Mouse (Mus musculus) forebrain, embryonic 12.5 days (tissue): ENCODE results near the gene Samd14. TPM values are rescaled to one million over a fixed set of nuclear protein-coding genes. Genes with fewer than 3 reads are reported as not detected.
A peak's percentile ranks its signal among the peaks of the same experiment; 100 is the strongest.
"Not testable (repeated sequence)": the region's sequence is repeated elsewhere in the genome, so short reads cannot be mapped to it uniquely, and the experiment has no call there.

Experiments
- ATAC-seq: fragments of 200-750 bp; cut with Nextera tagmentation; 2 replicates; pipeline ENCODE4 v1.8.0; 2017; ENCODE audit warnings: moderate TSS enrichment; ENCODE audit not compliant: low FRiP score
- H3K27ac ChIP-seq: fragments of 300-500 bp; sonication (generic); 2 replicates; pipeline ENCODE4 v1.5.1; 2016; ENCODE audit warnings: mild to moderate bottlenecking
- H3K27me3 ChIP-seq: fragments of 300-500 bp; sonication (generic); 2 replicates; pipeline ENCODE4 v1.6.1; 2016; ENCODE audit warnings: mild to moderate bottlenecking
- H3K36me3 ChIP-seq: fragments of 300-500 bp; sonication (generic); replicated peaks from 2 replicates; pipeline ENCODE4 v1.6.1; 2016; ENCODE audit warnings: mild to moderate bottlenecking
- H3K4me1 ChIP-seq: fragments of 300-500 bp; sonication (generic); 2 replicates; pipeline ENCODE4 v1.6.1; 2016
- H3K4me2 ChIP-seq: fragments of 300-500 bp; sonication (generic); 2 replicates; pipeline ENCODE4 v1.6.1; 2016; ENCODE audit warnings: mild to moderate bottlenecking, moderate library complexity
- H3K4me3 ChIP-seq: fragments of 300-500 bp; sonication (generic); replicated peaks from 2 replicates; pipeline ENCODE4 v1.5.1; 2016; ENCODE audit warnings: mild to moderate bottlenecking
- H3K9ac ChIP-seq: fragments of 300-500 bp; sonication (generic); 2 replicates; pipeline ENCODE4 v1.6.1; 2016; ENCODE audit warnings: mild to moderate bottlenecking
- H3K9me3 ChIP-seq: fragments of 300-500 bp; sonication (generic); 2 replicates; pipeline ENCODE4 v1.6.1; 2016
- WGBS: fragments of 180-500 bp; shearing (Covaris S2); methylation state at CpG from one replicate; pipeline ENCODE4 v1.1.7; 2016; 5-methylcytosine and 5-hydroxymethylcytosine counted together
- polyA plus RNA-seq: library from polyadenylated mRNA; unstranded; fragments of >200 nt; fragmentation: Nextera tagmentation; extraction: Ambion mirVana; gene quantifications from 2 replicates; pipeline ENCODE4 v1.2.1, GENCODE M21; 2016

Gene Samd14
- 80.5 and 86.7 TPM in 2 replicates for polyA plus RNA-seq

GRCm38 (mm10) chr11:95009629-95010014, at the start of gene Samd14:
Gene Samd14, plus strand, starts transcription at chr11:95009879.
- ATAC-seq, result peak; percentile 77
- Histone ChIP-seq H3K9ac (peak within 1 kb of the TSS; percentile 99), H3K9me3 (no peaks in the 10 kb centered on the region), H3K4me1 (peaks cover 75% of the 10 kb centered on the region), H3K27ac (peak within 1 kb of the TSS; percentile 98), H3K27me3 (no peaks in the 10 kb centered on the region), H3K36me3 (peaks cover 24% of the 10 kb centered on the region), H3K4me3 (peak within 1 kb of the TSS; percentile 82), H3K4me2 (peak within 1 kb of the TSS; percentile 68)
- WGBS, result 2% methylated on average over 32 of the region's 32 CpGs

DNA sequence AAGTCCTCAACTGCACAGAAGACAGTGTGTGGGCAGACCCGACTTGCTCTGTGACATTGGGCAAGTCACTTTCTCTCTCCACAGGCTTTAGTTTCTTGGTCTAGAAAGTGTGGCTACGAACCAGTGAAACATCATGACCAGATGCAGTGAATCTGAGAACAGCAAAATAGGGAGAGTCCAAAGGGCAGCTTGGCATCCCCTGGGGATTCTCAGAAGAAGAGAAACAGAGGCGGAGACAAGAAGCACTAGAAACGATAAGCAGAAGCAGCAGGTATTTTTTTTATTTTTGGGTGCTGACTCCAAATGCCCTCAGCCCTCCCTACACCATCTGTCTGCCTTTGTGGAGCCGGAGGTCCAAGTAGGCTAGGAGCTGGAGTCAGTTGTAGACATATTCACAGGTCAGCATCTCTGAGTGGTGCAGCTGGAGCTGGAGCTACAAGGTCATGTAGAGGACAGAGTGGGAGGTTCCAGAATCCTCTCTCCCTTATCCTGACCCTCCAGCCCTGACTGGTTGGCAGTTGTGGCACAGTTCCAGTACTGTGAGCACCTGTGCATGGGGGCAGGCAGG, 47.1 kb upstream of the Samd14 start:
- Histone ChIP-seq H3K4me2 (no peak overlapping the region), H3K9me3 (no peaks in the 10 kb centered on the region), H3K36me3 (no peaks in the 10 kb centered on the region), H3K9ac (no peak overlapping the region), H3K4me3 (no peak overlapping the region), H3K27ac (no peak overlapping the region), H3K4me1 (peaks cover 10% of the 10 kb centered on the region), H3K27me3 (0 out of 2 replicates have a peak, but pooled peaks cover 1% of the 10 kb centered on the region)
- WGBS, result 87% methylated on average over 5 of the region's 5 CpGs
- no peak for ATAC-seq

- no peaks in the 10 kb centered on the region for H3K36me3 ChIP-seq
- no peak for ATAC-seq
- WGBS, result 59% methylated on average over 4 of the region's 4 CpGs
- no peak within 1 kb of the TSS for H3K27ac ChIP-seq
- H3K4me3 ChIP-seq, result no peak within 1 kb of the TSS
- no peak within 1 kb of the TSS for H3K9ac ChIP-seq
- no peaks in the 10 kb centered on the region for H3K9me3 ChIP-seq
- H3K4me1 ChIP-seq, result peaks cover 4% of the 10 kb centered on the region
- no peak within 1 kb of the TSS for H3K4me2 ChIP-seq
- peaks cover 13% of the 10 kb centered on the region; the same call in 1 of the 2 replicates for H3K27me3 ChIP-seq
Measured at GRCm38 (mm10) chr11:94967419-94967818, 42.3 kb upstream of the Samd14 start, which contains the start of gene Hils1. Gene Hils1, plus strand, starts transcription at chr11:94967593.

- Histone ChIP-seq H3K27me3 (peaks cover 13% of the 10 kb centered on the region; the same call in 1 of the 2 replicates), H3K4me2 (no peak overlapping the region), H3K4me1 (peaks cover 4% of the 10 kb centered on the region), H3K9me3 (no peaks in the 10 kb centered on the region), H3K36me3 (no peaks in the 10 kb centered on the region), H3K27ac (no peak overlapping the region), H3K4me3 (no peak overlapping the region), H3K9ac (no peak overlapping the region)
- WGBS, result 79% methylated on average over 7 of the region's 7 CpGs
- ATAC-seq, result no peak
Measured at GRCm38 (mm10) chr11:94968187-94968586, 41.5 kb upstream of the Samd14 start.

DNA sequence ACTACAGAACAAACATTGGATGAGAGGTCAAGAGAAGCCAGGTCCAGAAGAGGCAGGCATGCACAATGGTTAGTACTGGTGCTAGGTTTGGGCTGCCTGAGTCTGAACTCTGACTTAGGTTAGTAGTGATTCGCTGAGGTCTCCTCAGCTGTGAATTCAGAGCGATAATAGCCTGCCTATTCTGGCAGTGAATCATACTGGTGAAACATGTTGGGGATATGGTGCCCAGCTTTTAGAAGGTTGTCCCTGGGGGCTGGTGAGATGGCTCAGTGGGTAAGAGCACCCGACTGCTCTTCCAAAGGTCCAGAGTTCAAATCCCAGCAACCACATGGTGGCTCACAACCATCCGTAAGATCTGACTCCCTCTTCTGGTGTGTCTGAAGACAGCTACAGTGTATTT, 40.0 kb upstream of the Samd14 start:
- not testable (repeated sequence) for H3K9ac ChIP-seq, H3K4me1 ChIP-seq, H3K9me3 ChIP-seq, H3K27ac ChIP-seq, ATAC-seq, H3K4me2 ChIP-seq, H3K4me3 ChIP-seq, H3K36me3 ChIP-seq
- WGBS, result 98% methylated on average over 4 of the region's 4 CpGs
- H3K27me3 ChIP-seq, result peaks cover 13% of the 10 kb centered on the region; the same call in 1 of the 2 replicates

- 67% methylated on average over 15 of the region's 15 CpGs for WGBS
Measured at GRCm38 (mm10) chr11:94970210-94970943, 39.3 kb upstream of the Samd14 start.

DNA sequence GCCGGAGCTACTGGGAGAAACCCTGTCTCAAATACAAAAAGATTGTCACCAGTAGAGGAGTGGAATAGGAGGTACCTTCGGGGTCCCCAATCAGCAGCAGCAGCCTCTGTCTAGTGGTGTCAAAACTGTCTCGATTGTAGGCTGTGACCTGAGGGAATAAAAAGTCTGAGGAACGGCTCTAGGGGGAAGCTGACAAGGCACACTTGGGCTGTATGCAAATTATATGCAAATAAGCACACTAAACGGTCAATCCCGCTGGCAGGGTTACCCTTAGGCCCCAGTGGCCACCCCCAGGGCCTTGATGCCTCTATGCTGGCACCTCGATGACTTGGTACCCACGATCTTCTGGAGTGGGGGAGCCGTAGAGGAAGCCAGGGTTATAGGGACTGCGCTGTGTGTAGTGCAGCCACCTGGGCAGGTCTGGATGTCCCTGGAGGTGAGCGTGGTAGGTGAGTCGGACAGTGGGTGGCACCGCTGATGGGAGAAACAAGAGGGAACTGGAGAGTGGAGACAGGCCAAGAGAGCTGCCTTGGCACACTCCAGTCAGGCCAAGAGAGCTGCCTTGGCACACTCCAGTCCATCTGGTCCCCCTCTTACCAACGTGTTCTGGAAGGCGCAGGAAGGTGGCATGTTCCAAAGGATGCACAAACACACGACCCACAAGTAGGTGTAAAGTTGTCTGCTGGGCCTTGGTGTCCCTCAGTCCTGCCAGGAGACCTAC, 37.6 kb upstream of the Samd14 start:
- no peak overlapping the region; the same call in 1 of the 2 replicates for H3K9ac ChIP-seq
- peaks cover 7% of the 10 kb centered on the region for H3K4me1 ChIP-seq
- no peaks in the 10 kb centered on the region for H3K9me3 ChIP-seq
- peaks cover 13% of the 10 kb centered on the region; the same call in 1 of the 2 replicates for H3K27me3 ChIP-seq
- no peak overlapping the region for H3K27ac ChIP-seq
- no peaks in the 10 kb centered on the region for H3K36me3 ChIP-seq
- no peak overlapping the region for H3K4me2 ChIP-seq
- ATAC-seq, result no peak
- H3K4me3 ChIP-seq, result no peak overlapping the region
- 69% methylated on average over 16 of the region's 16 CpGs for WGBS

More at GRCm38 (mm10) chr11:94970210-94970943, 39.3 kb upstream of the Samd14 start:
- H3K4me1 ChIP-seq, result peaks cover 7% of the 10 kb centered on the region
- peak; percentile 49; the same call in 1 of the 2 replicates for ATAC-seq
- H3K4me3 ChIP-seq, result no peak overlapping the region
- H3K36me3 ChIP-seq, result no peaks in the 10 kb centered on the region
- no peak overlapping the region for H3K27ac ChIP-seq
- peaks cover 13% of the 10 kb centered on the region; the same call in 1 of the 2 replicates for H3K27me3 ChIP-seq
- no peak overlapping the region for H3K4me2 ChIP-seq
- H3K9ac ChIP-seq, result no peak overlapping the region
- no peaks in the 10 kb centered on the region for H3K9me3 ChIP-seq

- no peak overlapping the region for H3K27ac ChIP-seq
- H3K4me3 ChIP-seq, result no peak overlapping the region
- no peaks in the 10 kb centered on the region for H3K9me3 ChIP-seq
- no peak overlapping the region for H3K4me2 ChIP-seq
- peaks cover 8% of the 10 kb centered on the region for H3K4me1 ChIP-seq
- H3K27me3 ChIP-seq, result peaks cover 9% of the 10 kb centered on the region; the same call in 1 of the 2 replicates
- H3K36me3 ChIP-seq, result no peaks in the 10 kb centered on the region
- 74% methylated on average over 5 of the region's 5 CpGs for WGBS
- ATAC-seq, result no peak
- H3K9ac ChIP-seq, result no peak overlapping the region
Measured at GRCm38 (mm10) chr11:94972887-94973286, 36.8 kb upstream of the Samd14 start.

GRCm38 (mm10) chr11:94973313-94973712, 36.4 kb upstream of the Samd14 start:
- no peak overlapping the region for H3K4me2 ChIP-seq
- peaks cover 7% of the 10 kb centered on the region; the same call in 1 of the 2 replicates for H3K27me3 ChIP-seq
- H3K9ac ChIP-seq, result no peak overlapping the region
- ATAC-seq, result no peak
- peaks cover 12% of the 10 kb centered on the region for H3K4me1 ChIP-seq
- H3K4me3 ChIP-seq, result no peak overlapping the region
- no peak overlapping the region for H3K27ac ChIP-seq
- no peaks in the 10 kb centered on the region for H3K9me3 ChIP-seq
- 44% methylated on average over 4 of the region's 4 CpGs for WGBS
- no peaks in the 10 kb centered on the region for H3K36me3 ChIP-seq

DNA sequence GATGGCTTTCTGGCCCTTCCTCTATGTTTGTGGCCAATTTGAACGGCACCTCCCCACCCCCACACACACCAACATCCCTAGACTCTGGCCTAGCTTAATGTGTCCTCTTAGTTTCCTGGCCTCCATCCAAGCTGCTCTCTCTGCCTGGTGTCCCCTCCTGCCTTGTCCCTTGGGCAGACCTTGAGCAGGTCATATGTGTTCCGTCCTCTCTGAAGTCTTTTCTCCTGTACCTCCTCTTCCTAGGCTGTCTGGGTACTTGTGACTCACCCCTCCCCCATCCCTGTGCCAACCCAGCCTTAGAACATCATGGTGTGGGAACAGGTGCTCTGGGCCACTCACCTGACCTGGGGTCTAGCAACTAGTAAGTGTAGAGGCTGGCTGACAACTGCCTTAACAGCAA, 34.7 kb upstream of the Samd14 start:
- 80% methylated on average over 2 of the region's 2 CpGs for WGBS
- Histone ChIP-seq H3K4me1 (peaks cover 22% of the 10 kb centered on the region), H3K36me3 (no peaks in the 10 kb centered on the region), H3K9ac (no peak overlapping the region), H3K27ac (no peak overlapping the region), H3K27me3 (peaks cover 7% of the 10 kb centered on the region; the same call in 1 of the 2 replicates), H3K4me2 (no peak overlapping the region), H3K9me3 (no peaks in the 10 kb centered on the region), H3K4me3 (no peak overlapping the region)
- no peak for ATAC-seq

DNA sequence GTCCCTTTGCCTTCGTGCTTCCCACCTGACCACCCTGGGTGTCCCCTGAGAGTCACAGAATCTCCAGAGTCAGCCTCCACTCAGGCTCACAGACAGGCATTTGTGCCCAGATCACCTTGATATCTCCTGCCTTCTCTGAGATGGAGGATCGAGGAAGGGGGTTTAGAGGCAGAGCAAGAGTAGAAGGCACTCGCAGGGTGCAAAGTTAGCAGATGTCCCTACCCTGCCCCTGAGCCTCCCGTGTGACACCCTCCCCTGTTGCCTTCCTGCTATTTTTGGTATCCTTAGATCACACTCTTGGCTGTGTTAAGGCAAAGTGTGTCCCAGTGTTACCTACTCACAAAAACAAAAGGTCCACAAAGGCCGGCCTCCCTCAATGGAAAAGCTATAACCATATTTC, 33.5 kb upstream of the Samd14 start, which contains the start of gene Sgca:
Sgca (minus strand) TSS at position 129 of the 400 bp plus-strand sequence.
- Histone ChIP-seq H3K36me3 (no peaks in the 10 kb centered on the region), H3K9me3 (no peaks in the 10 kb centered on the region), H3K9ac (no peak within 1 kb of the TSS), H3K4me1 (peaks cover 22% of the 10 kb centered on the region), H3K27me3 (peaks cover 4% of the 10 kb centered on the region; the same call in 1 of the 2 replicates), H3K4me2 (no peak within 1 kb of the TSS), H3K4me3 (no peak within 1 kb of the TSS), H3K27ac (no peak within 1 kb of the TSS)
- 78% methylated on average over 5 of the region's 5 CpGs for WGBS
- no peak for ATAC-seq
